Mouse (Mus musculus): ENCODE data around the gene Nipa2. TPM values are rescaled to one million over a fixed set of nuclear protein-coding genes. Genes with fewer than 3 reads are reported as not detected.
A peak's percentile ranks its signal among the peaks of the same experiment; 100 is the strongest.

The Nipa2 gene
- total RNA-seq (2022) = 10 to 100 TPM; 31.8 to 36.3 (median 33.3) TPM

- DNase-seq (ENCODE audit: low spot score) = peak; percentile 88
Observed at GRCm38 (mm10) chr7:55962004-55962908, at the start of gene Nipa2. TSS of gene Nipa2 (minus strand) at chr7:55962476.

- no peak for DNase-seq (ENCODE audit: low spot score)
Observed at GRCm38 (mm10) chr7:56011018-56011333, 48.7 kb upstream of the Nipa2 start.

GRCm38 (mm10) chr7:56010318-56011017 is 48.2 kb upstream of the Nipa2 start:
- no peak for DNase-seq (ENCODE audit: low spot score)

- no peak for DNase-seq (ENCODE audit: low spot score)
Observed at GRCm38 (mm10) chr7:55998997-55999396, 36.7 kb upstream of the Nipa2 start.

GRCm38 (mm10) chr7:55995013-55995412 is 32.7 kb upstream of the Nipa2 start:
- no peak for DNase-seq (ENCODE audit: low spot score)

GRCm38 (mm10) chr7:55991858-55992257 is 29.6 kb upstream of the Nipa2 start:
- no peak for DNase-seq (ENCODE audit: low spot score)

- no peak for DNase-seq (ENCODE audit: low spot score)
Observed at GRCm38 (mm10) chr7:55991129-55991528, 28.9 kb upstream of the Nipa2 start.

GRCm38 (mm10) chr7:55986526-55987214 is 24.4 kb upstream of the Nipa2 start:
- peak; percentile 52 for DNase-seq (ENCODE audit: low spot score)

GRCm38 (mm10) chr7:55984754-55985153 is 22.5 kb upstream of the Nipa2 start:
- no peak for DNase-seq (ENCODE audit: low spot score)

- no peak for DNase-seq (ENCODE audit: low spot score)
Observed at GRCm38 (mm10) chr7:55983107-55983506, 20.8 kb upstream of the Nipa2 start.

- DNase-seq (ENCODE audit: low spot score) = no peak
Observed at GRCm38 (mm10) chr7:55982010-55982700, 19.9 kb upstream of the Nipa2 start.

- no peak for DNase-seq (ENCODE audit: low spot score)
Observed at GRCm38 (mm10) chr7:55981511-55981910, 19.2 kb upstream of the Nipa2 start.

GRCm38 (mm10) chr7:55974429-55974828 is 12.2 kb upstream of the Nipa2 start:
- no peak for DNase-seq (ENCODE audit: low spot score)

GRCm38 (mm10) chr7:55969415-55969814 is 7.1 kb upstream of the Nipa2 start:
- DNase-seq (ENCODE audit: low spot score) = no peak

GRCm38 (mm10) chr7:55968258-55968901 is 6.1 kb upstream of the Nipa2 start:
- peak; percentile 23 for DNase-seq (ENCODE audit: low spot score)

GRCm38 (mm10) chr7:55966866-55967460 is 4.7 kb upstream of the Nipa2 start:
- DNase-seq (ENCODE audit: low spot score) = no peak

GRCm38 (mm10) chr7:55960506-55960905 is 1.8 kb downstream of the Nipa2 start:
- no peak for DNase-seq (ENCODE audit: low spot score)

GRCm38 (mm10) chr7:55959801-55960200 is 2.5 kb downstream of the Nipa2 start:
- DNase-seq (ENCODE audit: low spot score) = no peak

- no peak for DNase-seq (ENCODE audit: low spot score)
Observed at GRCm38 (mm10) chr7:55957916-55958315, 4.4 kb downstream of the Nipa2 start.

GRCm38 (mm10) chr7:55957178-55957577 is 5.1 kb downstream of the Nipa2 start:
- DNase-seq (ENCODE audit: low spot score) = no peak

- DNase-seq (ENCODE audit: low spot score) = no peak
Observed at GRCm38 (mm10) chr7:55956054-55956453, 6.2 kb downstream of the Nipa2 start.

Measured in heart, adult 8-10 months (tissue).